Mouse (Mus musculus): Measurements from ENCODE around the gene Aplnr.

Aplnr gene

GRCm38 (mm10) chr2:85136089-85136488 is at the start of gene Aplnr:
TSS of gene Aplnr (plus strand) at chr2:85136225.
- DNase-seq (ENCODE audit: low read depth), result no peak

GRCm38 (mm10) chr2:85088716-85089646 is 47.0 kb upstream of the Aplnr start:
- DNase-seq (ENCODE audit: low read depth), result peak; percentile 47

DNA sequence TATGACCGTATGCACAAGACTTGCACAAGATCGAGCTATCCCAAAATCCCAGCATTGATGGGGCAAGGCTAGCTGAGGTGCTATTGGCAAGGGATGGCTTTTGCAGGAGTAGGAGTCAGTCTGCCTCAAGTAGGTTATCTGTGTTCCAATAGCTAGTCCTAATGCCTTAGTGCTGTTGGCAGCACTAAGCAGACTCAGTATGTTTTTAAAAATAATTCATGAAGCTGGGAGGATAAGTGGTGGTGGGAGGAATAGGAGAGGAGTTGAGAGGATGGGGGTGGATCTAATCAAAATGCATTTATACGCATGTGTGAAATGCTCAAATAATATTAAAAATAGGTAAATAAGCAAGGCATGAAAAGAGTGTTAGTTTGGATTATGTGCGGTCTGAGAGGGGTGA is 44.7 kb upstream of the Aplnr start:
- no peak for DNase-seq (ENCODE audit: low read depth)

DNA sequence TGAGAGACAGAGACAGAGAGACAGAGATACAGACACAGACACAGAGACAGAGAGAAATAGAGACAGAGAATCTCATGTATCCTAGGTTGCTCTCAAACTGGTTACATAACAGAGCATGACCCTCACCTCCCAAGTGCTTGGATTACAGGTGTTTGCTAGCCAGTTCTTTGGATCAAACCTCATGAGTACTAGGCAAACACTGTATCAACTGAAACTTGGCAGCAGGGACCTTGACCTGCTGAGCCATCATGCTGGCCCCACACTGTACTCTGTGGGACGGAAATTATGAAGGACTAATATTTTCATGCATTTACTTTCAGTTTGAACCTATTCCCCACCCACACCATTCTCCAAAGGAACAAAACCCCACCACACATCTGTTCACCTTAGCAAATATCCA is 42.6 kb upstream of the Aplnr start:
- DNase-seq (ENCODE audit: low read depth), result no peak

GRCm38 (mm10) chr2:85095906-85096305 is 40.1 kb upstream of the Aplnr start:
- peak; percentile 34 for DNase-seq (ENCODE audit: low read depth)

GRCm38 (mm10) chr2:85098014-85098413 is 38.0 kb upstream of the Aplnr start:
- peak; percentile 61 for DNase-seq (ENCODE audit: low read depth)

DNA sequence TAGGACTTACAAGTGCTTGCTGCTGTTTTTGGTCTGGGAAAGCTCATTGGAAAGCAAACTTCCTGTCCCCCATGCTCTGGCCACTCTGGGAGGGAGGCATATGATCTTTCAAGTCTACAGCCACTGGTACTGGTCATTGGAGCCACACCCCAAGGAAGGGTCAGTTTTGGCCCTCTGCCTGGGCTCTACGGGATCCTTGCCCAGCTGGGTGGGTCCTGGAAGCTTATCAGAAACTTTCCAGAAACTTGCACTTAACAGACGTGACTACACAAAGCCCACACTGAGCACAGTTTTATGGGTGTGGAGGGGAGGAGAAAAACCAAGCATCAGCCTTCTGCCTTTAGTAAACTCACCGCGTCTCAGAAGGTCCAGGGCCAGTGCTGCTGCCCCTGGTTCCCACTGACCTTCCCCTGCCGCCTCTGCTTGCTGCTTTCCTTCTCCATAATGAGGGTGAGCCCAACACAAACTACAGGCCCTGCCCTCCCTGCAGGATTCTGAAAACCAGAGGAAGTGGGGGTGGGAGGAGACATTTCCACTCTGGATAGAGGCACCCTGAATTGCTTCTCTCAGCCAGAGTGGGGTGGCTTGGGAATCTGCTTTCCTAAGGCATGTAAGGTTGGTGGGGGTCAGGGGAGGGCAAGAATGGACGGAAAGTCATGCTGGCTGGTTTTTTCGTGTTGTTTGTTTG is 37.1 kb upstream of the Aplnr start:
- peak; percentile 79 for DNase-seq (ENCODE audit: low read depth)

DNA sequence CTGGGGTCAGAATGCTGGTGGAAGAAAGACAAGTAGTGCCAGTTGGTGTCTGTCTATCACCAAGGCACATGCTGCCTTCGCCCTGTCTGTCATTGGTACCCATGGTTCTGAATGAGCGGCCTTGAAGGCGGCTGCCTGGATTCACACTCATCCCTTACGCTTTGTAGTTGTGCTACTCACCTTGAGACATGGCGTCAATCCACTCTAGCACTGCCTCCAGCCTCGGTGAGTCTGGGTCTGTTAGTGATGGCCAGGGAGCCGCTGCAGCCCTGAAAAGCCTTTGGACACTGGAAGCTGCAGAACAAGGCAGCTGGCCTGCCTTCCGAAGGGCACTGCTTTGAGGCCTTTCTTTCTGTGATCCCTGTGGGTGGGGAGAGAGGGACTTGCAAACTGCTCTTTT is 32.8 kb upstream of the Aplnr start:
- DNase-seq (ENCODE audit: low read depth), result no peak

GRCm38 (mm10) chr2:85105426-85106013 is 30.5 kb upstream of the Aplnr start:
- no peak for DNase-seq (ENCODE audit: low read depth)

GRCm38 (mm10) chr2:85106068-85106790 is 29.8 kb upstream of the Aplnr start:
- DNase-seq (ENCODE audit: low read depth), result no peak

DNA sequence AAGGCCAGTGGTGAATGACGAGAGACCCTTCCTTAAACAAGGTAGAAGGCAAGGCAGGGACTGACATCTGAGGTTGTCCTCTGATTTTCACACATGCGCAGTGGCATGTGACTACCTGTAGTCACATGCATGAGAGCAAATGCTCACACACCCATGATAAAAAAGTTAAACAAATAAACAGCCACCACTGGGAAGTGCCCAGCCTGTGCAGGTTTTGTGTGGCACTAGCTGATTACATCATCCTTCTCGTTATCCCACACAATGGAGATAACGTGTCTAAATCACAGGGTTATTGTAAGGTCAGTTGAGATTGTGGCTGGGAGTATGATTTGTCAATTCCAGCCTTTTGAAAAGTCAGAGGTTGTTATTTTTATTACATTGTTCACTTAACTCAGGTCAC is 29.1 kb upstream of the Aplnr start:
- DNase-seq (ENCODE audit: low read depth), result no peak

- no peak for DNase-seq (ENCODE audit: low read depth)
These were observed 25.6 kb upstream of the Aplnr start for GRCm38 (mm10) chr2:85110288-85110875.

DNA sequence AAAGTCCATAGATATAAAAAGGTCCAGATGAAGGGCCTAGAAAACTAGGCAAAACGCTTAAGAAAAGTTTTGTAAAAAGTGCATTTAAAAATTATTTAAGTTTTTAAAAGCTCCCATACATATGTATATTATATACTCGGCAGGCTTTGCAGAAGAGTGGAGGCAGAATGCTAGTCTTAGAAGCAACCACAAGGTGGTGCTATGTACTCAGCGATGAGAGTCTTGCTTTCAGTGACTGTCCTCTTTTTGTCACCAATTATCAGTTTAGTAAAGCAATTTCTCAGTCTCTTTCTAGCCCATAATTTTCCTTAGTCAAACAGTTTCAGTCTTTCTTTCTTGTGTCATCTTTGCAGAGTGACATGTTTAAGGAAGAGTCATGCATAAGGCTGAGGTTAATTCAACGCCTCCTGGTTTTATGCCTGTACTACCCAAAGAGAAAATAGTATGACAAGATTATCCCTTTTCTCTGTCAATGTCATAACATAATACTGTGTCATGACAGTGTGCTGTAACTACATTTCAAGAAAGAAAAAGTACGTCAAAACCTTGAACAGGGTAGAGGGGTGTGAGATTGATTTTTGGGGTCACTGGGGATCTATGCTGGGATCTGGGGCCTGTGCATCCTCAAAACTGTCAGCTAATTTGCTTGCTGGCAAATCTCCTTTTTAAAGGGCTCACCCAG is 12.7 kb upstream of the Aplnr start:
- peak; percentile 74 for DNase-seq (ENCODE audit: low read depth)

DNA sequence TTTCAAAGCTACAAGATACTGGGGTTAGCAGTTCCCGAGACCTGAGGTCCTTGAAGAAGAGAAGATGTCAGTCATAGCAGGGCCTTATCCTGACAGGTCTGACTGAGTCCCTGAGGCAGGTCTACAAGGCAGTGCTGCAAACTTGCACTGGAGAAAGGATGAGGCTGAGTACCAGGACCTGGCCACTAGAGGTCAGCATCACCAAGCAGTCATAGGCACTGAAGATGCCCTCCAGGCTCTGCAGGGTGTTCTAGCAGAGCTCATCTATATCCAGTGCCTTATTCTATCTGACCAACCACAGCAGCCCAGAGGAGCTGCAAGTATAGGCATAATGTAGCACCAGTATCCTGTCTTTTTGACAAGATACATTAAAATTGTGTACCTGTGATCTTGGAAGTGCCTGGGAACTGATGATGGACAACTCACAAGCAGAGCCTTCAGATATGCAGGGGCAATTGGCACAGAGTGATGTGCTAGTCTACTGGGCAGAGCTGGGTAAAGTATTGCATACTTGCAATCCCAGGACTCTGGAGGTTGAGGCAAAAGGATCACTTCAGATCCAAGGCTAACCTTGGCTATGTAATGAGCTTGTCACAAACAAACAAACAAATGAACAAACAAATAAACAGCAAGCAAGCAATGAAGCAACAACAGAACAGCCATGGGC is 12.0 kb upstream of the Aplnr start:
- DNase-seq (ENCODE audit: low read depth), result peak; percentile 70

GRCm38 (mm10) chr2:85129496-85129971 is 6.5 kb upstream of the Aplnr start:
- no peak for DNase-seq (ENCODE audit: low read depth)

- no peak for DNase-seq (ENCODE audit: low read depth)
These were observed 4.8 kb upstream of the Aplnr start for GRCm38 (mm10) chr2:85131226-85131625.

GRCm38 (mm10) chr2:85131724-85132123 is 4.3 kb upstream of the Aplnr start:
- DNase-seq (ENCODE audit: low read depth), result no peak

GRCm38 (mm10) chr2:85132204-85132603 is 3.8 kb upstream of the Aplnr start:
- no peak for DNase-seq (ENCODE audit: low read depth)

GRCm38 (mm10) chr2:85135099-85135498 is 926 bp upstream of the Aplnr start:
- no peak for DNase-seq (ENCODE audit: low read depth)

DNA sequence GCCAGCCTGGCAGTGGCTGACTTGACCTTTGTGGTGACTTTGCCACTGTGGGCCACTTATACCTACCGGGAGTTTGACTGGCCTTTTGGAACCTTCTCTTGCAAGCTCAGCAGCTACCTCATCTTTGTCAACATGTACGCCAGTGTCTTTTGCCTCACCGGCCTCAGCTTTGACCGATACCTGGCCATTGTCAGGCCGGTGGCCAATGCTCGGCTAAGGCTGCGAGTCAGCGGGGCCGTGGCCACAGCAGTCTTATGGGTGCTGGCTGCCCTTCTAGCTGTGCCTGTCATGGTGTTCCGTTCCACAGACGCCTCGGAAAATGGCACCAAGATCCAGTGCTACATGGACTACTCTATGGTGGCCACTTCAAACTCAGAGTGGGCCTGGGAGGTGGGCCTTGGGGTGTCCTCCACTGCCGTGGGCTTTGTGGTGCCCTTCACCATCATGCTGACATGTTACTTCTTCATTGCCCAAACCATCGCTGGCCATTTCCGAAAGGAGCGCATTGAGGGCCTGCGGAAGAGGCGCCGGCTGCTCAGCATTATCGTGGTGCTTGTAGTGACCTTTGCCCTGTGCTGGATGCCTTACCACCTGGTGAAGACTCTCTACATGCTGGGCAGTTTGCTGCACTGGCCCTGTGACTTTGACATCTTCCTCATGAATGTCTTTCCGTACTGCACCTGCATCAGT is 951 bp downstream of the Aplnr start:
- no peak for DNase-seq (ENCODE audit: low read depth)
